Mouse (Mus musculus) testis, adult 2 months (tissue): ENCODE measurements at regions not wholly inside any gene's neighbourhood (a gene's known extent, or its start where the extent isn't known, plus 50 kb on each side); places are given as distances from the start of the nearest gene placed in this dataset.

Source experiments
- CTCF ChIP-seq: fragments of 200-500 bp; IDR thresholded peaks from 2 replicates; pipeline ENCODE4 v1.5.1; 2012; ENCODE audit warnings: low read depth, mild to moderate bottlenecking, inconsistent platforms, low read length, moderate library complexity; ENCODE audit not compliant: control insufficient read depth, insufficient read depth, insufficient replicate concordance
- POLR2A ChIP-seq: fragments of 200-500 bp; IDR thresholded peaks from 2 replicates; pipeline ENCODE4 v1.6.1; 2012; ENCODE audit warnings: low read depth, mild to moderate bottlenecking, inconsistent platforms, low read length, moderate library complexity; ENCODE audit not compliant: control insufficient read depth

- TF ChIP-seq POLR2A: no peak
- no peak for TF ChIP-seq CTCF
These were observed 138.2 kb upstream of the Mocs2 start for GRCm38 (mm10) chr13:114679703-114680378.
